Mouse (Mus musculus) liver, embryonic 16.5 days (tissue): ENCODE data around the gene Ano9. TPM values are rescaled to one million over a fixed set of nuclear protein-coding genes. Genes with fewer than 3 reads are reported as not detected.

ENCODE experiments used
- polyA plus RNA-seq: library from polyadenylated mRNA; unstranded; fragments of >200 nt; fragmentation: Nextera tagmentation; extraction: Ambion mirVana; gene quantifications from 2 replicates; pipeline ENCODE4 v1.2.1, GENCODE M21; 2015

Gene Ano9
- polyA plus RNA-seq, 1 experiment from 2014 or later = 3.8 TPM

Other genes starting within 250 kb of the Ano9 start
- 108 and 123 TPM in 2 replicates for gene Psmd13, start 235.8 kb downstream of the Ano9 start, polyA plus RNA-seq
- gene Sirt3, start 235.5 kb downstream of the Ano9 start, polyA plus RNA-seq = 21.9 and 23.6 TPM in 2 replicates
- 1.4 and 3.4 TPM in 2 replicates for gene Cox8b, start 217.4 kb downstream of the Ano9 start, polyA plus RNA-seq
- 7.8 and 10.8 TPM in 2 replicates for gene Nlrp6, start 196.9 kb downstream of the Ano9 start, polyA plus RNA-seq
- gene Pgghg, start 176.4 kb downstream of the Ano9 start, polyA plus RNA-seq = 6.0 and 7.9 TPM in 2 replicates
- 0.26 and 0.44 TPM in 2 replicates for gene Ifitm5, start 167.5 kb downstream of the Ano9 start, polyA plus RNA-seq
- not detected in 2 replicates for gene Gm45717, start 161.9 kb downstream of the Ano9 start, polyA plus RNA-seq
- gene Ifitm2, start 161.8 kb downstream of the Ano9 start, polyA plus RNA-seq = 391 and 458 TPM in 2 replicates
- 15.2 and 15.4 TPM in 2 replicates for gene Ifitm1, start 150.6 kb downstream of the Ano9 start, polyA plus RNA-seq
- gene Ifitm3, start 107.0 kb downstream of the Ano9 start, polyA plus RNA-seq = 68.0 and 76.2 TPM in 2 replicates
- 23.3 and 28.4 TPM in 2 replicates for gene Ifitm6, start 99.9 kb downstream of the Ano9 start, polyA plus RNA-seq
- not detected in 2 replicates for gene Gm17387, start 88.7 kb downstream of the Ano9 start, polyA plus RNA-seq
- 0.35 and 0.37 TPM in 2 replicates for gene B4galnt4, start 56.7 kb downstream of the Ano9 start, polyA plus RNA-seq
- 0.69 and 1.1 TPM in 2 replicates for gene Pkp3, start 39.6 kb downstream of the Ano9 start, polyA plus RNA-seq
- gene Sigirr, start 17.2 kb downstream of the Ano9 start, polyA plus RNA-seq = 27.2 and 28.1 TPM in 2 replicates
- gene Ptdss2, start 4.6 kb upstream of the Ano9 start, polyA plus RNA-seq = 136 and 138 TPM in 2 replicates
- gene Rnh1, start 55.1 kb upstream of the Ano9 start, polyA plus RNA-seq = 70.1 and 71.7 TPM in 2 replicates
- gene Hras, start 76.2 kb upstream of the Ano9 start, polyA plus RNA-seq = 35.3 and 40.1 TPM in 2 replicates
- 8.3 and 9.5 TPM in 2 replicates for gene Lrrc56, start 76.4 kb upstream of the Ano9 start, polyA plus RNA-seq
- 0.80 and 0.84 TPM in 2 replicates for gene Lmntd2, start 96.3 kb upstream of the Ano9 start, polyA plus RNA-seq
- 23.9 and 26.4 TPM in 2 replicates for gene Rassf7, start 98.1 kb upstream of the Ano9 start, polyA plus RNA-seq
- 23.8 and 28.5 TPM in 2 replicates for gene Phrf1, start 111.0 kb upstream of the Ano9 start, polyA plus RNA-seq
- 7.7 and 8.2 TPM in 2 replicates for gene Irf7, start 148.7 kb upstream of the Ano9 start, polyA plus RNA-seq
- 0.42 and 1.6 TPM in 2 replicates for gene Cdhr5, start 159.0 kb upstream of the Ano9 start, polyA plus RNA-seq
- gene Sct, start 161.3 kb upstream of the Ano9 start, polyA plus RNA-seq = 1.4 TPM in 1 of 2 replicates, not detected in the other
- not detected in 2 replicates for gene Drd4, start 174.2 kb upstream of the Ano9 start, polyA plus RNA-seq
- 11.6 and 13.6 TPM in 2 replicates for gene Deaf1, start 209.9 kb upstream of the Ano9 start, polyA plus RNA-seq
- 13.9 and 16.7 TPM in 2 replicates for gene Tmem80, start 209.9 kb upstream of the Ano9 start, polyA plus RNA-seq
- gene Eps8l2, start 221.1 kb upstream of the Ano9 start, polyA plus RNA-seq = 26.0 and 34.0 TPM in 2 replicates